Mouse (Mus musculus): Measurements from ENCODE around the gene Maff. TPM values are rescaled to one million over a fixed set of nuclear protein-coding genes. Genes with fewer than 3 reads are reported as not detected.

Gene Maff
- 1 to 10 TPM; 3.3 to 7.1 TPM for polyA plus RNA-seq (2012; fragmentation: generic; extraction: Trizol)

GRCm38 (mm10) chr15:79346051-79346793 is at the start of gene Maff:
Gene Maff, plus strand, starts transcription at chr15:79346621.

GRCm38 (mm10) chr15:79328058-79328938 is 18.1 kb upstream of the Maff start, which contains the start of gene Pla2g6:
Gene Pla2g6, minus strand, starts transcription at chr15:79328390.

GRCm38 (mm10) chr15:79402836-79403762 is 56.7 kb downstream of the Maff start, which contains the start of gene Tmem184b:
Gene Tmem184b, minus strand, starts transcription at chr15:79403569.

Other genes starting within 250 kb of the Maff start
- gene Micall1, start 237.7 kb upstream of the Maff start, polyA plus RNA-seq (2012; fragmentation: generic; extraction: Trizol), result 10 to 100 TPM in 1 of 2 experiments, 1 to 10 TPM in 1; 4.5 to 14.4 TPM
- 100 to 1,000 TPM; 386 to 720 TPM for gene Polr2f, start 205.6 kb upstream of the Maff start, polyA plus RNA-seq (2012; fragmentation: generic; extraction: Trizol)
- 10 to 100 TPM in 1 of 2 experiments, 1 to 10 TPM in 1; 7.6 to 28.9 TPM for gene 1700088E04Rik, start 205.4 kb upstream of the Maff start, polyA plus RNA-seq (2012; fragmentation: generic; extraction: Trizol)
- gene Sox10, start 181.4 kb upstream of the Maff start, polyA plus RNA-seq (2012; fragmentation: generic; extraction: Trizol), result under 1 TPM in 1 of 2 experiments, not detected in 1; 0.02 TPM
- 10 to 100 TPM in 1 of 2 experiments, 1 to 10 TPM in 1; 6.2 to 32.0 TPM for gene Pick1, start 117.4 kb upstream of the Maff start, polyA plus RNA-seq (2012; fragmentation: generic; extraction: Trizol)
- under 1 TPM in 1 of 2 experiments, not detected in 1; 0.14 TPM for gene Gm49486, start 117.2 kb upstream of the Maff start, polyA plus RNA-seq (2012; fragmentation: generic; extraction: Trizol)
- under 1 TPM; 0.01 to 0.35 TPM for gene Slc16a8, start 91.9 kb upstream of the Maff start, polyA plus RNA-seq (2012; fragmentation: generic; extraction: Trizol)
- under 1 TPM in 1 of 2 experiments, not detected in 1; 0.13 TPM for gene Baiap2l2, start 61.1 kb upstream of the Maff start, polyA plus RNA-seq (2012; fragmentation: generic; extraction: Trizol)
- 10 to 100 TPM; 11.8 to 22.9 TPM for gene Pla2g6, start 18.2 kb upstream of the Maff start, polyA plus RNA-seq (2012; fragmentation: generic; extraction: Trizol)
- 10 to 100 TPM; 22.2 to 89.4 TPM for gene Tmem184b, start 56.9 kb downstream of the Maff start, polyA plus RNA-seq (2012; fragmentation: generic; extraction: Trizol)
- gene Csnk1e, start 108.9 kb downstream of the Maff start, polyA plus RNA-seq (2012; fragmentation: generic; extraction: Trizol), result 10 to 100 TPM; 36.7 to 78.9 TPM
- under 1 TPM in 1 of 2 experiments, not detected in 1; 0.04 TPM for gene Kcnj4, start 158.6 kb downstream of the Maff start, polyA plus RNA-seq (2012; fragmentation: generic; extraction: Trizol)
- gene Kdelr3, start 169.8 kb downstream of the Maff start, polyA plus RNA-seq (2012; fragmentation: generic; extraction: Trizol), result 10 to 100 TPM; 32.3 to 63.8 TPM
- 100 to 1,000 TPM in 1 of 2 experiments, 10 to 100 TPM in 1; 13.2 to 129 TPM for gene Ddx17, start 200.1 kb downstream of the Maff start, polyA plus RNA-seq (2012; fragmentation: generic; extraction: Trizol)